Mouse (Mus musculus): ENCODE data around the gene Pdzk1.

Gene Pdzk1

GRCm38 (mm10) chr3:96882061-96882849 is 53.2 kb downstream of the Pdzk1 start:
- DNase-seq (ENCODE audit: low spot score in 2 of 2) = no peak

- no peak for DNase-seq (ENCODE audit: low spot score in 2 of 2)
These were observed 54.6 kb downstream of the Pdzk1 start for GRCm38 (mm10) chr3:96883690-96884089.

- no peak for DNase-seq (ENCODE audit: low spot score in 2 of 2)
These were observed 73.4 kb downstream of the Pdzk1 start for GRCm38 (mm10) chr3:96902336-96902999.

GRCm38 (mm10) chr3:96904393-96904792 is 75.3 kb downstream of the Pdzk1 start, which contains the start of gene Gja5:
Gja5 (plus strand) TSS chr3:96904693.
- no peak for DNase-seq (ENCODE audit: low spot score in 2 of 2)

GRCm38 (mm10) chr3:96904851-96905541 is 75.9 kb downstream of the Pdzk1 start, which contains the start of gene Gpr89:
Gpr89 (minus strand) TSS chr3:96905346.
- peak; percentile 90 to 94 for DNase-seq (ENCODE audit: low spot score in 2 of 2)

- DNase-seq (ENCODE audit: low spot score in 2 of 2) = no peak
These were observed 76.5 kb downstream of the Pdzk1 start for GRCm38 (mm10) chr3:96905592-96905991.

Measured in heart, adult 9 months (tissue).